Mouse (Mus musculus) forelimb bud, embryonic 11.5 days (tissue): ENCODE measurements at regions not wholly inside any gene's neighbourhood (a gene's known extent, or its start where the extent isn't known, plus 50 kb on each side); places are given as distances from the start of the nearest gene placed in this dataset.
"Not testable (repeated sequence)": the region's sequence is repeated elsewhere in the genome, so short reads cannot be mapped to it uniquely, and the experiment has no call there.

Source experiments
- DNase-seq: peaks from one replicate; pipeline ENCODE4 v3.0.0-alpha.2; 2012; ENCODE audit warnings: low read depth, low spot score

DNA sequence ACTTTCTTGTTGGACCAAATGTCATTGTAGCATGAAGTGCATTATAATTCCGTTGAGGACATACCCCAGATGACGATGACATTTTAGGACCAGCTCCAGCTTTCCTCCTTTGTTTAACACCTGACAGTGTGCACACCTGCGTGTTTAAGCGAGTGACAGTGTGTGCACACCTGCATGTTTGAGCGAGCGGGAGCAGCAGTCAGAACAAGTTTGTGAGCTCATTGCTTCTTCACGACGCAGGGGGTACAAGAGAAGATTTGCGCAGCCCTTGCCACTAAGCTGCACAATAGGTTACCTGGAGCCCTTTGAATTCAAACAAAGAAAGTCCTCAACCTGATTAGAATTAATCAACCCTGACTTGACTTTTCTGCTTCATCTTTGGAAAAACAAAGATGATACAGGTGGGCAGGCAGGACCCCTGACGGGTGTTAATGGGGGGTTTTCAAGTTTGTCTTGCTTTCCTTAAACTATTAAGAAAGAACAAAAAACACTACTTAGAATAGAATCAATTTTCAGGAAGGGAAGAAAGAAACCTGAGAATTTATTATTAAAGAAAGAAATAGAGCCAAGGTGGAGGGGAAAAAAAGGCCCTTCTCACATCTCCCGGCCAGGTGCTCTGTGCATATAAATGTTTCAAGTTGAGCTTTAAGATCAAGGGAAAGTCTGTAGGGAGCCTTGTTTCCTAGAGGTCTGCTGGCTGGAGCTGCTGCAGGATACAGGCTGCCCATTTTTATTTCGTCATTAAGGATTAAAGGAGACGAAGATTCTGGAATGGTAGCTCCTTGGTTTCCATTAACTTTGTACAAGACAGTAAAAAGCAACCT is 144.8 kb upstream of the Ttc29 start:
- no peak for DNase-seq

DNA sequence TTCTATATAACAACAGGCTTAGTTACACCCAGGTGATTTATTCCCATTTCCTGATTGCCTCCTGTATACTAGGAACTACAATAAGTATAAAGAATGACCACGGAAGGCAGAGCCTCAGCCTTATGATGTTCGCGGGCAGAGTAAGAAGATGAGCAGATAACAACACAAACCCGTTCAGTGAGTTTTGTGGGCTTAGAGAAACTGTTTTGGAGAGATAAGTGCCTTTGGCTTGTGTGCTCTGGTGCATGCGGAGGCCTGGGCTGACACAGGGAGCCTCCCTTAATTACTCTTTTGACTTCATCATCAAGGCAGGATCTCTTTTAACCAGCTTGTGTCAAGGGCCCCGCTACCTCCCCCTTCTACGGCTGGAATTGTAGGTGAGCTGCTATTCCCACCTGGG is 139.3 kb upstream of the Ttc29 start:
- no peak for DNase-seq

DNA sequence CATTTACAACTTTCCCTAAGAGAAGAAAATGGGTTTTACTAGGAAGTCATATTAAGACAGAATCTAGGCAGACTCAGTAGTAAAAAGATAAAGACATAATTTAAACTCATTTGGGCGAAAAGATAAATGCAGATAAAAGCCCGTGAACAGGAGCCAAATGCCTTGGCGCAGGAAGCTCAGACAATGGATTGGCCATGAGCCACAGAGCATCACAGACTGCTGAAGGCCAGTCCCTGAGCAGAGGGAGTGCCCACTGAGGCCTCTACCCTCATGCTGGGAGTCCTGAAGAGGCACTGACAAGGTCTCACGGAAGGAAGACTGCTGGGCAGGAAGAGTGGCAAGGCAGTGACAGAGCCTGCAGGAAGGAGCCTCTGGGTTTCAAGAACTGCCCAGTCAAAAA is 136.0 kb upstream of the Ttc29 start:
- no peak for DNase-seq

DNA sequence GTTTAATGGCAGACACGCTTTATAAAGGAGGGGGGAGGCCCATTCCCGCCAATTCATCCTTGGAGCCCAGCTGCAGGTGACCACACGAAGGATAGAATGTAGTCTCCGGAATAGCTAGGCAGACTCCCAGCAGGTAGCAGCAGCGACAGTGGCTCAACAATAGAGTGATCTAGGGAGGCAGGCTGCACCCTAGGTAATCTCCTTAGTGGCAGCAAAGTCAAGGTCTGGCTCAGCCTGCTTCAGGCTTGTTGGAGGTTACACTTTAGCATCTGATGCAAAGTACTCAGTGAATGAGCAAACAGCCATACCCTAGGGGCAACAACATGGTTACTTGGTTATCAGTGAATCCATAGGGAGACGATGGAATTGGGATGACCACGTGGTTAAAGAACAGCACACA is 131.7 kb upstream of the Ttc29 start:
- DNase-seq: not testable (repeated sequence)

DNA sequence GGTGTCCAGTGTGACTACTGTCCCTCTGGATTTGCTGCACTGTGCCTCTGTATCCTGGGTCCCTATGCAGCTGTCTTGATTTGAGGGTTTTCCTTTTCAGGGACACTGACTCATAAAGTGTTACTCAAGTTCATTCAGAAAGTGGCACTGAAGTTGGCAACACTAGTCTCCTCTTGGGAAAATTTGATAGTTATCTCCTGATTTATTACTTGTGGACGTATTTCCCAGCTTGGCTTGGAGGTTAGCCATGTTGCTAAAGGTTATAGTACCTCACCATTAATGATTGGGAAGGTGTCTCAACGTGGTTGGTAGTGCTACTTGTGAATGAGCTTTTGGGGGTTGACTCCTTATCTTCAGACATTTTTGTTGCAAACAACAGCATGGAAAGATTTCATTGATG is 130.1 kb upstream of the Ttc29 start:
- no peak for DNase-seq

DNA sequence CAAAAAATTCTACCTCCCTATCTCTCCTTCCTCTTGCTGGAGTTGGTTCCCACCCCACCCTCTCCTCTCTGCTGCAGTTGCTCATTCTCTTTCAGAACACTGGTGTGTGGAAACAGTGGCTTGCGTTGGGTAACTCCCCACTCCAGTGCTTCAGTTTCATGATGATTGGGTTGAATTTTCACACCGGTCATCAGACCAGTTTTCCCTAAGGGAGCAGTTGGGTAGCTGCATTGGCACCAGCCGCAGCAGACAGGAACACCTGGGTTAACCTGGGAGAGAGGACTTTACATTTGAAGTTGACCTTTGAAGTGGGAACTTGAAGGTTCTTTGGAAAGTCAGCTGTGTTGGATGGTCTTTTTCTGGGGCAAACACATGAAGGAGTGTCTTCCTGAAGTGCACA is 126.7 kb upstream of the Ttc29 start:
- no peak for DNase-seq

DNA sequence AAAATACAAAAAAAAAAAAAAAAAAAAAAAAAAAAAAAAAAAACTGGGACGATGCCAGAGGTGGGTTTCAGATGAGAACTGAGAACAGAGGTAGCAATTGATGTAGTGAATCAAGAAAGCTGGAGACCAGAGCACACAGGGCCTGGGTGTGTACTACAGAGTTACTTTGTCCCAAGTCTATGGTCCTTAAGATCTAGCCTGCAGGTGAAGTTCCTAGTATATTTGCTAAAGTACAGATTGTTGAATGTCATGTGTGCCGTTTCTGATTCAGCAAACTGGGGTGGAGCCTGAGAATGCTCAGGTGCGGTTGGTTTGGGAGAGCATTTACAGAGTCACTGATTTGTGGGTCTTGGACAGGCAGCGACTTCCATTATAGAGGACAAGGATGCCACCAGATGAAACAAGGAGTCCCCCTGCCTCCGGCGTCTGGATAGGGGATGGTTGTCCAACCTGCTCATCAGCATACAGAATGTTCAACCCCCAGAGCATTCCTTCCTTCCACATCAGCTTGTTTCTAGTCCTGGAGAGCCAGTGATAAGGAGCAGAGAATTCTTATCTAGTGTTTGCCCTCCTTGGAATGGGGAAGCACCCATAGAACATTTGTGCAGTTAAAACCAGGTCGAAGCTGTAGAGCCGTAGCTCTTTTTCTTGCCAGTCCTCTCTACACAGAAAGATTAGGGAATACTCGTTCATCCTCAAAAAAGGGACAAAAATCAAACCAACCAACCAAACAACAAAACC is 122.5 kb upstream of the Ttc29 start:
- DNase-seq: no peak

DNA sequence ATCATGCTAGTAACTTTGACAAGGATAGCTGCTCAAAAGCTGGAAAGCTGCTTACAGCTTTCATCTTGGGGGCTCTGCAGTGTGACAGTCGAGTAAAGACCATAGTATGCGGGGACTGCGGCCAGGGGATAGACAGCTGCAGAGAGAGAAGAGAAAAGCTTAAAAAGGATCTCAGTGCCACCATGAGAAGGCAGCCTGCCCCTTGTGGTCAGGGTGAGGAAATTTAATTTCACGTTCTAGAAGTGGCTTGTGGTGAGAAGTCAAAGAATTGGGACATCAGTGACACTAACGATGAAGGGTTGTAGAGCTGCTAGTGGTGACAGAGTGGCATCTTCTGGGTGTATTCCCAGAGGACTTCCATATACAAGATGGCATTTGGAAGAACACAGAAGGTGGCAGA is 116.7 kb upstream of the Ttc29 start:
- no peak for DNase-seq

DNA sequence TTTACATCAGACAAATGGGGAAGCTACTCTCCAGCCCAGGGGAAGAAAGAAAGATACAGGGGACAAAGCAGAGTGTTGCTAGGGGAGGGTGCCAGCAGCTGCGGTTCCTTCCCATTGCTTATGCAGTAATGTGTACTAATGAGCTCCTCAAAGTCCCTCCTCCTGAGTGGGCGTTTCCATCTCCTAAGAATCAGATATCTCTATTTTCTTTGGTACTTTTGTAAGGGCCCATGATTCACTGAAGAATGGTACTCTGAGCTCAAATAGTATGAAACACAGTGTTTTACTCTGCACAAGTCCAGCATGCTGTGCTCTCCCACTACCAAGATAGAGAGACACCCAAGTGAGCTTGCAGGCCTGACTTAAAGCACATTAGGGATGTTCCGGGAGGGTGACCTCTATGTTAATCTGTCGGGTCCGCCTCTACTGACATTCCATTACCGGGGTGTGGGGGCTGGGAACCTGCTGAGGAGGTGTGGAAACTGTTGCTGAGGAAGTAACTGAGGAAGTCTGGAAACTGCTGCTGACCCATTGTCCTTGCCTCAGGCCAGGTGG is 114.8 kb upstream of the Ttc29 start:
- DNase-seq: no peak

DNA sequence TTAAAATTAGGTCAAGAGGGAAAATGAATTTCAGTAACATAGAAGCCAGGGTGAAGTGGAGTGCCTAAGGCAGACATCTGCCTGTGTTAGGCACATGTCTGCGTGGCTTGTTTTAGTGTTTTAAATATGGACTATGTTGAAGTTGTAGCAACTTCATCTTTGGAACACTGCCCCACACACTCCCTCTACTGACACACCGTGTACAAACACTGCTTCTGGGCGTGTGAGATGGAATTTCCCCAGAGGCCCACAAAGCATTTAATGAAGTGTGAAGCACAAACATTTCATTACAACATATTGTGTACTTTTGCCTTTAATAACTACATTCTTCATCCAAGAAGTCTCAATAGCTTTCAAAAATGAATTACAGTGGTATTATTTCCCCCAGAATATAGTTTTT is 114.0 kb upstream of the Ttc29 start:
- DNase-seq: no peak

DNA sequence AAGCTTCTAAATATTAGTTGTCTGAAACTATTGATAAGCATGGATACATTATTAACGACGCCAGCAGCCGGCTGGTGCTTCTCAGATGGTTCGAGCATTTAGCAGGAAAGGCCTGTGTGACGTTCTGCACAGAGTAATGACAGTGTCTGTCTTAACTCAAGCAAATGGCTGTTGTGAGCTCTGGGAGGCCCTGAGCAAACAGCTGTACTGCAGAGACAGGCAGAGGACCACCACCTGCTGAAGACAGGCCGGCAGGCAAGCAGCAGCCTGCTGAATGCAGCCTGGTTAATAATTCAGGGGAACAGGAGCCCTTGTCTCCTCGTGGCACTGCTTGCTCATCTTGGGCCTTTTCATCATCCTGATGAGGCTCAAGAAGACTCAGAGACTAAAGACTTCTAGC is 105.8 kb upstream of the Ttc29 start:
- DNase-seq: no peak

DNA sequence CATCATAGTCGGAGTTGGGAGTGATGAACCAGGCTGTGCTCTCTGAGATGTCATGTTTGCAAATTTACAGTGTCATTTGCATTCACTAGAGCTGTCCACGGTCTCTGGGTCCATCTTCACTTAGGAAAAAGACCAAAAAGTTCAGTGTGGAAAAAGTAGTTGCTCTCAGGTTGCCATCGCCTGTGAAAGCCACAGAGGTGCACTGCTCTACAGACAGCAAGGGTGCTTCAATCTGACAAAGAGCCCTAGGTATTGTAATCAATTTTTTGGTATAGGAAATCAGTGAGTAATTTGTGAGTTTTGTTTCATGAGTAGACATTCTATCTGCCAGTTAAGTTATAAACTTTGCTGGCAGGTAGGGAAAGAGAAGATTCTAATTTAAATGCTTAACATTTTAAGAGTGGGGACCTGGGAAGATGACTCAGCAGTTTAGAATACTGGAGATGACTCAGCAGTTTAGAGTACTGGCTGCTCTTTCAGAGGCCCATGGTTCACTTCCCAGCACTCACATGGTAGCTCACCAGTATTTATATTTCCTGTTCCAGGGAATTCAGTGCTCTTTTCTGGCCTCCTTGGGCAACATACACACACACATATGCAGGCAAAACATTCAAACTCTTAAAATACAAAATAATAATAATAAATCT is 103.0 kb upstream of the Ttc29 start:
- no peak for DNase-seq

DNA sequence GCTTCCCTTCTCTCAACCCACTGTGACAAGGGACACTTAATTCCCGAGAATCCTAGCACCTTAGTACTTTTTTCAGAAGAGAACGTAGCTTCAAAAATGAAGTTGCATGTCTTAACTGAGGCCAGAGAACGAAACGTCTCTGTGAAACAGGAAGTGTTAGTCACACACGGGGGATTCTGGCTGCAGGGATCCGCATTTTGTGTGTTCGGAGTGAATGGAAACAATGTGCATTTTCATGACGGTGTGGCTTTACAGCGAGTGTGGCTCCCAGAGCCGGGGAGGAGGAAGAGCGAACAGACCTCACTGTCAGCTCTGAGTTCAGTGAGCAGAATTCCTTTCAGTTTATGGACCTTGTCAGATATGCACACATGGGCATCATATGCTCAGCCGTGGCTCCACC is 100.0 kb upstream of the Ttc29 start:
- no peak for DNase-seq

DNA sequence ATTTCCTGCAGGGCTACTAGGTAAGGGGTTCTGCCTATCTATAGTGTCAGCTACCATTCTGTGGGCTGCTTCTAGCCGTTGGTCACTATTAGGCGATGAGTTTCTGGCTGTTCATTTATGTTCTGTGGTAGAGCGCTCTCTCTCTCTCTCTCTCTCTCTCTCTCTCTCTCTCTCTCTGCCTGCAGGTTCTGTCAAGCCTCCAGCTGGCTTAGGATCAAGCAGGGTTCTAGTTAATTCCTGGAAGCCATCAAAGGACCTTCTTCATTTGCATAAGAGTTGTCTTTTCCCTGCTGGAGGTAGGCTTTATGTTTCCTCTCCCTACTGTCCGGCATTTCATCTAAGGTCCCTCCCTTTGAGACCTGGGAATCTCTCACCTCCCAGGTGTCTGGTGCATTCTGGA is 98.6 kb upstream of the Ttc29 start:
- DNase-seq: no peak

DNA sequence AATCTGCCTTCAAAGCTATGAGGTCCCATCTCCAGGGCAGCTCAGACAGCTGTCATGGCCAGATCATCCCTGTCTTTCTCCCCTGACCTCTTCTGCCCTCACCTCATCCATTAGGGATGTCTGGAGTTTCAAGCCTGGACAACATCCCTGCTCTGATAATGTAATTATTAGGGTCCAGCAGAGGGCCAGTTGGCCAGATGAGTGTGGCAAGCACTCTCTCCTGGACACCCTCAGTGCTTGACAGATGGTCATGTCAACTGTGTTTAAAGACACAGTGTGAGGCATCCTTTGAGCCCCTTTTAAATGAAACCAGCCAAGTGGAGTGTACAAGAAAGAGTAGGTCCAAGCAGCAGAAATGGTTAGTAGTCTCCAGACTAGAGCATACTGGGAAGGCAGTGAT is 95.9 kb upstream of the Ttc29 start:
- no peak for DNase-seq

DNA sequence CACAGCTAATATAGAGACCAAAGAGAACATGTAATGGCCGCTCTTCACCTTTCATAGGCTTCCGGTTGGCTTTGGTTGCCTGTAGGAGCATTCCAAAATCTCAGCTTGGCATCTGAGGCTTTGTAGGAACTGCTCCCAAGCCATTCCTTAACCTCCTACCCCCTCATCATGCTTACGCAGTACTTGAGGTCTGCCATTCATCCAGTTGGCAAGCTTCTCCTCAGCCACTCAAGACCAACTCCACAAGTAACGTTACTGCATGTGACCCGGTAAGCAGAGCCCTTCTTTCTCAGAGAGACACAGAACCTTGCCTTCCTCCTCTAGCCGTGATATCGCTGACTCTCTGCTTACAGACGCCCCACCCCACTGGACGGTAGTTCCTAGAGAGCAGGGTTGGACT is 94.6 kb upstream of the Ttc29 start:
- no peak for DNase-seq

DNA sequence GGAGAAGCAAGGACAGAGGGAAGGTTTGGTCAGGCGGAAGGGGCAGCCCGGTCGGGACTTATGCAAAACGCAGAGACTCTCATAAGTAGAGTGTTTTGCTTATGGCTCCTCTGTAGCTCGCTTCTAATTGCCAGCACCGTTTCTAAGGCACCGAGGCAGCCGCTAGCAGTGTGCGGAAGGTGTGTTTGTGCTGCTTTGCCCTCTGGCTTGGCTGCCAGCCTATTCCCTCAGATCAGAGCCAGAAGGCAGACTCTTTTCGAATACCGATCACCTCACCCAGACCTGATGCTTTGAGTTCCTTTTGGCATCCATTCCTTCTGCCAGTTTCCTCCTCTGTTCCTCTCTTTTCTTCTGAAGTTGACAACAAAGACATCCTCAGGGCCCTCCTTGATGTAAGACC is 93.4 kb upstream of the Ttc29 start:
- DNase-seq: no peak

DNA sequence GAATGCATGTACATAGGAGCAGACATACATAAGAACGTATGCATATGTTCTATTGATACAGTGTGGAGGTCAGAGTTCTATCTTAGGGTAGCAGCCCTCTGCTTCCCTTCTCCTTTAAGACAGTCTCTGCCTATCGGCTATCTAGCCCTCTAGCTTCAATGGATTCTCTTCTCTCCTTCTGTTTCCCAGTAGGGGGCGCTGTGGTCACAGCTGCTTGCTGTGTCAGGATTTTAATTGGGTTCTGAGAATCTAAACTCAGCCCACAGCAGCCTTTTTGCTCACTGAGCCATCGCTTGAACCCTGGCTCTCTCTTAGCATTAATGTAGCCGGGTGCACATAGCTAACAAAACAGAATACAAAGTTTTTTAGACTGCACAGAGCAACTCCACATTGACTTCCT is 88.8 kb upstream of the Ttc29 start:
- DNase-seq: peak; percentile 43

DNA sequence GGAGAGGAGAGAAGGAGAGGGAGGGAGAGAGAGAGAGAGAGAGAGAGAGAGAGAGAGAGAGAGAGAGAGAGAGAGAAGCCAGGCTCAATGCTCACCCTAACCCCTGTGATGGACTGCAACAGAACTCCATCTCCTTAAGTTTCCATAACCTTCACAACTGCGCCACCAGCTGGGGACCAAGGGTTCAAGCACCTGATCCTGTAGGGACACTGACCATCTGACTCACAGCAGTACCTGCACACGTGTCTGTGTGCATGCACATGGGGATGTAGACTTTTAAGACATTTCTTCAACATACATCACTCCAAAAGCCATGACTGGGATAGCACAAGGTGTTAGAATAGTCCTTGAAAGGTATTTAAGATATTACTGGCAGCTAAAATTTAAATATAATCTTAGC is 85.2 kb upstream of the Ttc29 start:
- DNase-seq: peak; percentile 34

DNA sequence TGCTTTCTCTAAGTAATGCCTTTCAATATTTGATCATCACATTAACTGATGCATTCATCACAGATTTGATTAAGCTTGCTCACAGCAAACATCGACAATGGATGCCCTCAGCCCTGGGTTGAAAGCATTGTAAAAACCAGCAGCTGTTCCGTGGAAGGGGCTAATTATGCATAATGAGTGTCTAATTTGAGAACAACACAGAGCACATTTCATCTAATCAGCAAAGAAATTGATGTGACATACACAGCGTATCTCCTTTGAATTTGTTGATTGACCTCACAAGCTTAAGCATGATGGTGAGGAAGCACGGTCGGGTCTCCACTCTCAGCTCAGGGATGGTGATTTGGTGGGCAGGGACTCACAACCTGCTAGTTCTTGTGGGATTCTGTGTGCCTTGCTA is 84.0 kb upstream of the Ttc29 start:
- DNase-seq: no peak

DNA sequence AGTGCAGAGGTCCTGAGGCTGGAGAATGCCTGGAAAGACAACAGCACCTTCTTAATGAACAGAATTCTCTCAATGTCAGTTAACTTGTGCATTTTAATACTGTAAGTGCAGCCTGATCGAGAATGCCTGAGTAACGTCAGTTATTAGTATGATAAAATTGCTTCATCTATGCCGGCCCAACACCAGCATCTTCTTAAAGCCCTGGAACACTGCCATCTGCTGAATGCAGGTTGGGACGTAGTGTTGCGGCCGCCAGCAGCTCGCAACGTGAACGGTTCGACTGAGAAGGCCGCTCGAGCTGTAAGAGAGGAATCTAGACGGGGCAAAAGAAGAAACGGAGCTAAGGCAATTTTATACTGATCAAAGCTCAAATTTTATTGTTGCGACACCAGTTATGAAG is 73.6 kb upstream of the Ttc29 start:
- DNase-seq: not testable (repeated sequence)

DNA sequence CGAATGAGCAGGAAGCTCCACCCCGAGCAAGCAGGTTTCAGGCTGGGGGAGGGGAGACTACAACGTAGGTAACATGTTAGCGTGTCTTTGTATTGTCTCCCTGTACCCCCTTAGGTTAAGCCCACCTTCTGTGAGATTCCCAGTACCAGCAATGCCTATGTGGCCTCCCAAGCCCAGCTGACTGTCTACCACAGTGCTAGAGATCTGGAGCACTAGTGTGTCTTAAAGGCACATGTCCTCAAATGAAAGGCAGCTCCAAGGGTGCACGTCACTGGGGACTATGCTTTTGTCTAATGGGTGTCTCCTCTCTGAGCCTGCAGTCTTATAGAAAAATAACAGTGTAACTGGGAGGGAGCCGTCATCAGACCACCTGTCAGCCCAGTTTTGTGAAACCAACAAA is 65.9 kb upstream of the Ttc29 start:
- no peak for DNase-seq

DNA sequence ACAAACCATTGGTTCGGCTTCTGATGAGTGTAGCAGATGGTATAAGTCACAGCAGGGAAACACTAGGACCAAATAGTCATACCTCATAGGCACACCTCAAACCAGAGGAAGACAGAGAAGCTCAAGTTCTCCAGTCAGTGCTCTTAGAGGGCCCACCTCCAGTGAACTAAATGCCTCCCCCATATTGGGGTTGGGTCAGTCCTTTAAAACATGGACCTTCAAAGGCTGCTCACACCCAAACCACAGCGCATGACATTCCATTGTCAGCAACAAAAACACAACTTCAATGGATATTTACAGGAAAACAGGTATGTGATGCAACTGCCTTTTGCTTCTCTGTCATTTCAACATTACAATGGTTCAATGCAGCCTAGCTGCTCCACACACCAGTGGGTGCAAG is 65.1 kb upstream of the Ttc29 start:
- DNase-seq: no peak
